Comparison of ENCODE assay signal across 8 mouse cellular contexts in genomic region chr13:91807155-91807839, GRCm38 (mm10). TPM values are rescaled to one million over a fixed set of nuclear protein-coding genes. Genes with fewer than 3 reads are reported as not detected.
DNase-seq lines count a peak whose midpoint lies in the region; ATAC-seq and TF ChIP-seq lines count a peak whose summit lies in the region.

Gene Zcchc9, minus strand, starts transcription at chr13:91807705.

- peak within 1 kb of the TSS; percentile 92 for H3K9ac ChIP-seq in embryonic facial prominence, embryonic 14.5 days (ENCODE audit: low read depth, low read length)
- H3K9ac ChIP-seq in limb, embryonic 14.5 days (ENCODE audit: low read depth, low read length, severe bottlenecking) = peak within 1 kb of the TSS; percentile 97
- peak within 1 kb of the TSS; percentile 98 for H3K9ac ChIP-seq in midbrain, postnatal 0 days (replicated peaks; ENCODE audit: low read length, poor library complexity, severe bottlenecking)

- peaks cover 19% of the 10 kb centered on the region for H3K36me3 ChIP-seq in embryonic facial prominence, embryonic 14.5 days (ENCODE audit: control insufficient read depth, insufficient read depth, low read length)
- H3K36me3 ChIP-seq in limb, embryonic 14.5 days (ENCODE audit: control insufficient read depth, insufficient read depth, low read length) = peaks cover 14% of the 10 kb centered on the region
- H3K36me3 ChIP-seq in midbrain, postnatal 0 days (ENCODE audit: insufficient read depth, low read length) = peaks cover 3% of the 10 kb centered on the region

- under 1% methylated on average over 24 of the region's 50 CpGs for WGBS in embryonic facial prominence, embryonic 14.5 days
- WGBS in limb, embryonic 14.5 days = under 1% methylated on average over 38 of the region's 50 CpGs
- WGBS in midbrain, postnatal 0 days = under 1% methylated on average over 50 of the region's 50 CpGs

- no peaks in the 10 kb centered on the region for H3K27me3 ChIP-seq in embryonic facial prominence, embryonic 14.5 days (replicated peaks; ENCODE audit: control insufficient read depth, insufficient read depth, low read length)
- H3K27me3 ChIP-seq in limb, embryonic 14.5 days (ENCODE audit: control insufficient read depth, insufficient read depth, low read length) = no peaks in the 10 kb centered on the region
- no peaks in the 10 kb centered on the region for H3K27me3 ChIP-seq in midbrain, postnatal 0 days (ENCODE audit: insufficient read depth, low read length)

- H3K9me3 ChIP-seq in embryonic facial prominence, embryonic 14.5 days (ENCODE audit: control insufficient read depth, low read length) = no peaks in the 10 kb centered on the region
- no peaks in the 10 kb centered on the region for H3K9me3 ChIP-seq in limb, embryonic 14.5 days (ENCODE audit: control insufficient read depth, low read length)
- H3K9me3 ChIP-seq in midbrain, postnatal 0 days (ENCODE audit: low read length) = no peaks in the 10 kb centered on the region

- H3K4me1 ChIP-seq in embryonic facial prominence, embryonic 14.5 days (ENCODE audit: control insufficient read depth, insufficient read depth, low read length) = no peaks in the 10 kb centered on the region
- H3K4me1 ChIP-seq in limb, embryonic 14.5 days (ENCODE audit: control insufficient read depth, insufficient read depth, low read length) = no peaks in the 10 kb centered on the region
- H3K4me1 ChIP-seq in midbrain, postnatal 0 days (ENCODE audit: insufficient read depth, low read length) = no peaks in the 10 kb centered on the region

- peak within 1 kb of the TSS; percentile 94 for H3K4me3 ChIP-seq in embryonic facial prominence, embryonic 14.5 days (ENCODE audit: low read depth, low read length)
- H3K4me3 ChIP-seq in limb, embryonic 14.5 days (replicated peaks; ENCODE audit: low read length) = peak within 1 kb of the TSS; percentile 95
- peak within 1 kb of the TSS; percentile 94 for H3K4me3 ChIP-seq in midbrain, postnatal 0 days (ENCODE audit: low read depth, low read length)

- peak within 1 kb of the TSS; percentile 69 for H3K4me2 ChIP-seq in embryonic facial prominence, embryonic 14.5 days (ENCODE audit: low read depth, low read length)
- H3K4me2 ChIP-seq in limb, embryonic 14.5 days (replicated peaks; ENCODE audit: low read depth, low read length, severe bottlenecking) = peak within 1 kb of the TSS; percentile 54
- H3K4me2 ChIP-seq in midbrain, postnatal 0 days (ENCODE audit: low read depth, low read length, poor library complexity, severe bottlenecking) = peak within 1 kb of the TSS; percentile 59

- peak within 1 kb of the TSS; percentile 91 for H3K27ac ChIP-seq in embryonic facial prominence, embryonic 14.5 days (replicated peaks; ENCODE audit: low read depth, low read length)
- peak within 1 kb of the TSS; percentile 96 for H3K27ac ChIP-seq in limb, embryonic 14.5 days (replicated peaks; ENCODE audit: low read depth, low read length)
- H3K27ac ChIP-seq in midbrain, postnatal 0 days (ENCODE audit: low read depth, low read length) = peak within 1 kb of the TSS; percentile 92

- TF ChIP-seq CTCF in midbrain, postnatal 0 days (IDR thresholded peaks at IDR 0.05) = peak; percentile 55

- DNase-seq in 3T3-L1 (ENCODE audit: low read depth, low spot score) = peak; percentile 88
- peak; percentile 61 to 78 for DNase-seq in adrenal gland, postnatal 4 days (ENCODE audit: low spot score in 2 of 2)
- DNase-seq in embryonic facial prominence, embryonic 14.5 days (ENCODE audit: low spot score) = peak; percentile 95
- peak; percentile 84 for DNase-seq in heart, adult 8-10 months (ENCODE audit: low spot score)
- DNase-seq in kidney, adult 9 months = peak; percentile 90
- peak; percentile 92 for DNase-seq in limb, embryonic 14.5 days (ENCODE audit: low spot score)
- DNase-seq in midbrain, postnatal 0 days (ENCODE audit: low spot score) = peak; percentile 95
- DNase-seq in spleen, postnatal 14 days (ENCODE audit: low spot score in 2 of 2) = peak; percentile 64 to 79

- ATAC-seq in embryonic facial prominence, embryonic 14.5 days (ENCODE audit: low read depth) = peak; percentile 99
- peak; percentile 98 for ATAC-seq in limb, embryonic 14.5 days (ENCODE audit: low FRiP score, low read depth)
- ATAC-seq in midbrain, postnatal 0 days (ENCODE audit: low FRiP score) = peak; percentile 99

- no peak for TF ChIP-seq POLR2A in limb, embryonic 14.5 days (IDR thresholded peaks at IDR 0.05; ENCODE audit: borderline replicate concordance, extremely low read depth, insufficient read depth, insufficient read length)

RNA-seq across cellular contexts. Expression of gene Zcchc9, which starts in this region (rescaled TPM):
- 10 to 100 TPM; 31.1 to 33.0 TPM for total RNA-seq in adrenal gland, postnatal 4 days (2021)
- polyA plus RNA-seq in embryonic facial prominence, embryonic 14.5 days (2014; fragmentation: Nextera tagmentation; extraction: Ambion mirVana) = 21.8 and 22.3 TPM in 2 replicates
- 10 to 100 TPM; 14.6 to 16.1 (median 15.6) TPM for total RNA-seq in heart, adult 8-10 months (2022)
- polyA plus RNA-seq in limb, embryonic 14.5 days (2012; rRNA removed) = 39.0 and 40.3 TPM in 2 replicates
- polyA plus RNA-seq in limb, embryonic 14.5 days (2014; fragmentation: Nextera tagmentation; extraction: Ambion mirVana) = 21.9 and 25.6 TPM in 2 replicates
- total RNA-seq in midbrain, postnatal 0 days (2014; rRNA removed) = 8.9 and 9.7 TPM in 2 replicates
- polyA plus RNA-seq in midbrain, postnatal 0 days (2015; fragmentation: Nextera tagmentation; extraction: Ambion mirVana) = 13.3 and 13.7 TPM in 2 replicates

Comparison
In these comparisons a context has a peak if more than half of its experiments do, and no peak if none do; other contexts are left out.
1. Peak in every context shown above with its lines: DNase-seq, ATAC-seq, H3K4me3 ChIP-seq and H3K27ac ChIP-seq.